Mouse (Mus musculus): ENCODE measurements at regions not wholly inside any gene's neighbourhood (a gene's known extent, or its start where the extent isn't known, plus 50 kb on each side); places are given as distances from the start of the nearest gene placed in this dataset.

- no peak for DNase-seq
Measured at GRCm38 (mm10) chr9:61557025-61557424, 184.9 kb downstream of the Tle3 start.

GRCm38 (mm10) chr9:61555173-61555572, 183.0 kb downstream of the Tle3 start:
- DNase-seq, result no peak

- DNase-seq, result no peak
Measured at GRCm38 (mm10) chr9:61554611-61555010, 182.4 kb downstream of the Tle3 start.

GRCm38 (mm10) chr9:61553626-61554025, 181.5 kb downstream of the Tle3 start:
- no peak for DNase-seq

GRCm38 (mm10) chr9:61551361-61551760, 179.2 kb downstream of the Tle3 start:
- DNase-seq, result no peak

- no peak for DNase-seq
Measured at GRCm38 (mm10) chr9:61550326-61550725, 178.2 kb downstream of the Tle3 start.

GRCm38 (mm10) chr9:61549692-61550241, 177.6 kb downstream of the Tle3 start:
- DNase-seq, result no peak

- DNase-seq, result no peak
Measured at GRCm38 (mm10) chr9:61537316-61538189, 165.4 kb downstream of the Tle3 start.

- no peak for DNase-seq
Measured at GRCm38 (mm10) chr9:61533237-61533636, 161.1 kb downstream of the Tle3 start.

GRCm38 (mm10) chr9:61530263-61531045, 158.3 kb downstream of the Tle3 start:
- DNase-seq, result peak in 1 of 2 experiments; percentile 55

GRCm38 (mm10) chr9:61528286-61528865, 156.2 kb downstream of the Tle3 start:
- DNase-seq, result no peak

- DNase-seq, result no peak
Measured at GRCm38 (mm10) chr9:61527491-61528056, 155.4 kb downstream of the Tle3 start.

GRCm38 (mm10) chr9:61520136-61520535, 148.0 kb downstream of the Tle3 start:
- no peak for DNase-seq

GRCm38 (mm10) chr9:61517906-61518305, 145.7 kb downstream of the Tle3 start:
- DNase-seq, result no peak

- no peak for DNase-seq
Measured at GRCm38 (mm10) chr9:61511436-61511835, 139.3 kb downstream of the Tle3 start.

- peak in 1 of 2 experiments; percentile 8 for DNase-seq
Measured at GRCm38 (mm10) chr9:61510217-61510893, 138.2 kb downstream of the Tle3 start.

GRCm38 (mm10) chr9:61509591-61510191, 137.5 kb downstream of the Tle3 start:
- DNase-seq, result no peak

- DNase-seq, result no peak
Measured at GRCm38 (mm10) chr9:61509091-61509490, 136.9 kb downstream of the Tle3 start.

GRCm38 (mm10) chr9:61500851-61501250, 128.7 kb downstream of the Tle3 start:
- no peak for DNase-seq

- DNase-seq, result no peak
Measured at GRCm38 (mm10) chr9:61492896-61493295, 120.7 kb downstream of the Tle3 start.

- no peak for DNase-seq
Measured at GRCm38 (mm10) chr9:61491131-61491712, 119.1 kb downstream of the Tle3 start.

Data from kidney, postnatal 25 days (tissue).